Mouse (Mus musculus) midbrain, embryonic 15.5 days (tissue): ENCODE results near the gene Ehd4. TPM values are rescaled to one million over a fixed set of nuclear protein-coding genes. Genes with fewer than 3 reads are reported as not detected.

Experiments used
- ATAC-seq: fragments of 200-750 bp; cut with Nextera tagmentation; replicated peaks from 2 replicates; pipeline ENCODE4 v1.8.0; 2017; ENCODE audit warnings: moderate TSS enrichment
- H3K27ac ChIP-seq: fragments of 300-500 bp; sonication (generic); 2 replicates; pipeline ENCODE4 v1.5.1; 2015; ENCODE audit warnings: mild to moderate bottlenecking, inconsistent platforms
- H3K27me3 ChIP-seq: fragments of 300-500 bp; sonication (generic); replicated peaks from 2 replicates; pipeline ENCODE4 v1.6.1; 2015; ENCODE audit warnings: inconsistent platforms
- H3K36me3 ChIP-seq: fragments of 300-500 bp; sonication (generic); replicated peaks from 2 replicates; pipeline ENCODE4 v1.6.1; 2015; ENCODE audit warnings: inconsistent platforms
- H3K4me1 ChIP-seq: fragments of 300-500 bp; sonication (generic); 2 replicates; pipeline ENCODE4 v1.6.1; 2015; ENCODE audit warnings: inconsistent platforms
- H3K4me2 ChIP-seq: fragments of 300-500 bp; sonication (generic); 2 replicates; pipeline ENCODE4 v1.6.1; 2015; ENCODE audit warnings: inconsistent platforms, mild to moderate bottlenecking, moderate library complexity
- H3K4me3 ChIP-seq: fragments of 300-500 bp; sonication (generic); 2 replicates; pipeline ENCODE4 v1.5.1; 2015; ENCODE audit warnings: mild to moderate bottlenecking, inconsistent platforms
- H3K9ac ChIP-seq: fragments of 300-500 bp; sonication (generic); 2 replicates; pipeline ENCODE4 v1.6.1; 2015; ENCODE audit warnings: mild to moderate bottlenecking, inconsistent platforms
- H3K9me3 ChIP-seq: fragments of 300-500 bp; sonication (generic); 2 replicates; pipeline ENCODE4 v1.6.1; 2016; ENCODE audit warnings: inconsistent platforms
- WGBS: fragments of 180-500 bp; shearing (Covaris S2); methylation state at CpG from one replicate; pipeline ENCODE4 v1.1.7; 2015; ENCODE audit warnings: mixed read lengths; 5-methylcytosine and 5-hydroxymethylcytosine counted together
- polyA plus RNA-seq: library from polyadenylated mRNA; unstranded; fragments of >200 nt; fragmentation: Nextera tagmentation; extraction: Ambion mirVana; gene quantifications from 2 replicates; pipeline ENCODE4 v1.2.1, GENCODE M21; 2015

Gene Ehd4
- polyA plus RNA-seq, 1 experiment from 2014 or later, result 17.9 TPM

DNA sequence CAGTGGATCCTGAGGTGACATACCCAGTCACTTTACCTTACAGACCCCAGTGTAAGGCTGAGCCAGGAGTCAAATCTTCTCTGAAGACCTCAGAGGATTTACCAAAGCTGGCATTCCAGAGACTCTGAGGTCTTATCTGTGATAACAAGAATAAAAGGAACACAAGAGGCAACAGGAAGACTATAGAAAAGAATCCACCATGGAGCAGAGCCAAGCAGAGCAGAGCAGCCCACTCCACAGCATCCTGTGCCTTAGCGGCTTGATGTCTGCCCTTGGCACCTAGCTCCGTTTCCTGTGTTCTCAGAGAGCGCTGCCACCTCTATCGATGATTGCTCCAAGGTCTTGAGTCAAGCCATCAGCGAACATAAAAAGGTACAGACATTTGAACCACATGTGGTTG is 14.1 kb downstream of the Ehd4 start:
- Histone ChIP-seq H3K9ac (no peak overlapping the region), H3K27ac (no peak overlapping the region), H3K36me3 (no peaks in the 10 kb centered on the region), H3K4me3 (no peak overlapping the region), H3K4me2 (no peak overlapping the region), H3K4me1 (no peaks in the 10 kb centered on the region), H3K9me3 (no peaks in the 10 kb centered on the region), H3K27me3 (no peaks in the 10 kb centered on the region)
- WGBS, result 86% methylated on average over 5 of the region's 5 CpGs
- no peak for ATAC-seq

DNA sequence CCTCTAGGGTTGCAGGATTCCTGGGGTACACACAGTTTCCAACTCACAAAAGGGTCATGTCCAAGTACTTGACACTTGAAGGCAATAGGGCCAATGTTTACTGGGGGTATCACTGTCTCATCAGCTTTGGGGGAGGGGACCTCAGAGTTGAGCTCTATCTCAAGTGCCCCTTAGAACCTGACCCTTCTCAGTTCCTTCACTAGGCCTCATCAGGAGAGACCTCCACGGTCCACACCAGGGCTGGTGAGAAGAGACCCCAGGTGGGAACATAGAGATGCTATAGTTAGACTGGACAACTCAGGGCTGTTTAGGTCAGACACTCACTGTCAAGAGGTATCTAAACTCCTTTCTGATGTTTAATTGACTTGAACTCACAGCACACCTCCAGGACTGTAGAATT is 15.3 kb downstream of the Ehd4 start:
- no peak overlapping the region for H3K4me2 ChIP-seq
- no peak overlapping the region for H3K9ac ChIP-seq
- H3K27ac ChIP-seq, result no peak overlapping the region
- no peak for ATAC-seq
- no peaks in the 10 kb centered on the region for H3K27me3 ChIP-seq
- H3K9me3 ChIP-seq, result no peaks in the 10 kb centered on the region
- H3K4me1 ChIP-seq, result no peaks in the 10 kb centered on the region
- H3K4me3 ChIP-seq, result no peak overlapping the region
- H3K36me3 ChIP-seq, result no peaks in the 10 kb centered on the region
- 86% methylated on average over 1 of the region's 1 CpGs for WGBS

DNA sequence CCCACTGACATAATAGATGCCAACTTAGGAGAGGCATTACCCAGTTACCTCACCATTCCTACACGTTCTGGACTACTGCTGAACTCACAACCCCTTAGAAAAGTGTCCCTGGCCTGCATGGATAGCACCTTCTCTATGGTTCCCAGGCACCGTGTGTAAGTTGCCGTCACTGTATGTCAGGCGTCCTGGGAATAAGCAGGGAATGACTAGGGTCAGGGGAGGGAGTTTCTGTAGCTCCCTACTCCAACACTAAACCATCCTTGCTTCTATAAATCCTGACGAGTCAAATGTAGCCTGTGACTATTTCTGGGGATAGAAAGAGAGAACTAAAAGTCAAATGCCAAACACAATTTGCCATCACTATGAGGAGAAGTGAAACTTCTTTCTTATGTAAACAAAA is 17.1 kb downstream of the Ehd4 start:
- Histone ChIP-seq H3K36me3 (no peaks in the 10 kb centered on the region), H3K4me3 (no peak overlapping the region)
- 79% methylated on average over 5 of the region's 5 CpGs for WGBS

DNA sequence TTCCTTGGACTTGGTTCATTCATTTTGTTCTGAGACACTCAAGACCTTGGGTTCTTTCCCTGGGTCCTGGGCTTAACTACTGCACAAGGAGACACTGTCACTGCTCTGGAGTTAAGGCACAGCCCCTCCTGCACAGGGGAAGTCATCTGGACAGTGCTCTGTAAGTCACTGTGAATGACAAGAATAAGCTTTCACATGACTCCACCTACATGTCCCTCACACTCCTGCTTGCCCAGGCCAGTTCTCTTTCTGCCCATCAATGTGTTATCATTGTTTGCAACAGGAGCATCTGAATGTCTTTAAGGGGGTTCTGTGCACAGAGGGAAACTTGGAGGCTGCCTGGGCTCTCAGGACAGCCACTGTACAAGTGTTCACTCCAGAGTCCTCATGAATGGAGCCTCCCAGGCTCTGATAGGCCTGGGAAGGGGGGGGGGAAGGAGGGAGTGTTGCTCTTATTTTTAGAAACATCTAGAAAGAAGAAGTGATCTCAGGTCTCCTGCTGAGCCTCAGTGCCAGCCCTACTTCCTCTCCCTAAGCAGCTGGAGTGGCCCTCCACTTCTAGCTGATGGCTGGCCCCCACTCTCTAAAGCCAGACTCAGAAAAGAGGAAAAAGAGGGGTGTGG is 19.8 kb downstream of the Ehd4 start:
- no peak overlapping the region for H3K9ac ChIP-seq
- no peak overlapping the region for H3K27ac ChIP-seq
- no peak for ATAC-seq

More for the DNA sequence above, 17.1 kb downstream of the Ehd4 start:
- no peak overlapping the region for H3K9ac ChIP-seq
- no peaks in the 10 kb centered on the region for H3K9me3 ChIP-seq
- no peak overlapping the region for H3K4me2 ChIP-seq
- H3K4me1 ChIP-seq, result no peaks in the 10 kb centered on the region
- H3K27ac ChIP-seq, result no peak overlapping the region
- no peaks in the 10 kb centered on the region for H3K27me3 ChIP-seq
- ATAC-seq, result no peak

DNA sequence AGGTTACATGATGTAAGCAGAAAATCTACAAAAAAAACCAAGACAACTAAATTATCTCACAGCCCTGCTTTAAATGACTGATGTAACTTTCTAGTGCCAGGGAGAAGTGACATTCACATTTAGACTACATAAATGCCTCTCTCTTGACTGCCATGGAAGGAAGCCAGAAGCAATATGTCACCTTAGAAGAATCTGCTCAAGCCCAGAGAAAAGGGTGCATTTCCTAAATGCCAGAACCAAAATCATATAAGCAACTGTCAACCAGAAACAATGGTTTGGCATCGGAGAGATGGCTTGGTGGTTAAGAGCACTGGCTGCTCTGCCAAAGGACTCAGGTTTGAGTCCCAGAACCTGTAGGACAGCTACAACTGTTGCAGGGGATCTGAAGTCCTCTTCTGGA is 22.5 kb downstream of the Ehd4 start:
- 91% methylated on average over 1 of the region's 1 CpGs for WGBS
- Histone ChIP-seq H3K4me2 (no peak overlapping the region), H3K9ac (no peak overlapping the region), H3K4me1 (no peaks in the 10 kb centered on the region), H3K27me3 (no peaks in the 10 kb centered on the region), H3K4me3 (no peak overlapping the region), H3K9me3 (no peaks in the 10 kb centered on the region), H3K27ac (no peak overlapping the region), H3K36me3 (no peaks in the 10 kb centered on the region)
- no peak for ATAC-seq

More for the DNA sequence above, 19.8 kb downstream of the Ehd4 start:
- Histone ChIP-seq H3K36me3 (no peaks in the 10 kb centered on the region), H3K4me1 (no peaks in the 10 kb centered on the region), H3K9me3 (no peaks in the 10 kb centered on the region), H3K27me3 (no peaks in the 10 kb centered on the region), H3K4me2 (no peak overlapping the region), H3K4me3 (no peak overlapping the region)

DNA sequence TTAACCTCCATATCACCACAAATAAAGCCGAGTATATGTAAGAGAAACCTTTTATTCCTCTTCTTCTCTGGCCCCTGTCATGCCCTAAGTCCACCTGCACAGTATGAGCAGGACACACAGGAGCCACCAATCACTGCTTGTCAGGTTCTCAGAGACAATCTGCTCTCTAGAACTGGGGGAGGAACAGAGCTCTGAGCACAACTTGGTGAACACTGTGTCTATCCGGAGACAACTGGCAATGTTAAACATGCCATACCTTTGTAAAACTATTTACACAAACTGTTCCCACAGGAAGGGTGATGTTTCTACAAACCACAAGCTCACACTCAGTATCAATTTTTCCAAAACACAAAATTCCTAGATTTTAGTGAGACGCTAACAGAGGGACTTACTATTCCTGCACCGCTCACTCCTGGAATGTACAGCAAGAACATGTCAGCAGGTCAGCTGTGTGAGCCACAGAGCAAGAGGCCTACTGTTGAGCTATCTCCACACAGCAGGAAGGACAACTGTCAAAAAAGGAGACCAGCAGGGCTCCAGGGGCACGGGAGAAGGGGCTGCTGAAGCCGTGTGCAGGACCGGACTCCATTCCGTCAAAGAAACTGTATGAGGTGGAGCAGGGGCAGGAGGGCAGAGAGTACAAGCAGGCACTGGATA is 25.0 kb downstream of the Ehd4 start:
- H3K27me3 ChIP-seq, result no peaks in the 10 kb centered on the region
- H3K9me3 ChIP-seq, result no peaks in the 10 kb centered on the region
- H3K27ac ChIP-seq, result no peak overlapping the region
- no peak overlapping the region for H3K4me3 ChIP-seq
- H3K4me2 ChIP-seq, result no peak overlapping the region
- WGBS, result 76% methylated on average over 8 of the region's 8 CpGs
- H3K36me3 ChIP-seq, result no peaks in the 10 kb centered on the region
- no peaks in the 10 kb centered on the region for H3K4me1 ChIP-seq
- no peak for ATAC-seq
- H3K9ac ChIP-seq, result no peak overlapping the region

DNA sequence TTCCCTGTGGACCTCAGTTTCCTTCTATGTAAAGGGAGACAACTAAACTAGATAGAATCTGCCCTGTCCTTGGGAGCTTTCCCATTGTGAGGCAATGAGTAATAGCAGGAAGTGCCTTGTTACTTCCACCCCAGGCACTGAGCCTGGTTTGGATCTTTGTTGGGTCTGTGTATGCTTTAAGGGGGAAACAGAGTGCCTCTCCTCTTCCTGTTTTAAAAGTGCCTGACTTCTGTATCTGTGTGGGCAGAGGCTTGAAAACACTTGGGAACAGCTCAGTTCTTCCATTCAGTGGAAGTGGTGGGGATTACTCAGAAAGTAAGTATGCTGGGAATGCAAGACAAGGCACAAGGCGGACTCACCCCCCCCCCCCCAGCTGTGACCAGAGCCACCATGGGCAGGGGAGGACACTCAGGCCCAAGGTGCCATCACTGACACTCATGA is 25.8 kb downstream of the Ehd4 start:
- H3K9me3 ChIP-seq, result no peaks in the 10 kb centered on the region
- H3K27ac ChIP-seq, result no peak overlapping the region
- WGBS, result 83% methylated on average over 1 of the region's 1 CpGs
- H3K4me2 ChIP-seq, result no peak overlapping the region
- no peak overlapping the region for H3K4me3 ChIP-seq
- no peak for ATAC-seq
- H3K27me3 ChIP-seq, result no peaks in the 10 kb centered on the region
- no peaks in the 10 kb centered on the region for H3K4me1 ChIP-seq
- no peaks in the 10 kb centered on the region for H3K36me3 ChIP-seq
- no peak overlapping the region for H3K9ac ChIP-seq

DNA sequence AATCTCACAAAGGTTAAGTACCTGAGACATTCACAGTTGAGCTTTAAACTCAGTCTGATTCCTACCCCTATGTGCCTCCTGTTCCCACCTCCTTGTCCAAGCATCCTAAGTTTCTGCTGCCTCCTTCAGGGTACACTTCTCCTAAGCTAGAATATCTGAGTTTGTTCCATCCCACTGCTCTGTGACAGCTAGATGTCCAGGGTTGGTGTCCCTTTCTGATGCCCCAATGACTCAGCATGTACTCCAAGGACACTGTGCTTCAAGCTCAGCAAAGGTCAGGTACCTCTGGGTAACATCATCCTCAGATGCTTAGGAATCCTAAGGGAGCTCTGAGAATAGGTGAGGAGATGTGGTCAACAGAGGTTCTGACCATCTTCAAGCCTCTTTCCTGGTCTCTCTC is 26.4 kb downstream of the Ehd4 start:
- no peak for ATAC-seq
- no peaks in the 10 kb centered on the region for H3K9me3 ChIP-seq
- H3K4me1 ChIP-seq, result no peaks in the 10 kb centered on the region
- no peak overlapping the region for H3K27ac ChIP-seq
- H3K9ac ChIP-seq, result no peak overlapping the region
- no peaks in the 10 kb centered on the region for H3K27me3 ChIP-seq
- no peak overlapping the region for H3K4me2 ChIP-seq
- no peaks in the 10 kb centered on the region for H3K36me3 ChIP-seq
- H3K4me3 ChIP-seq, result no peak overlapping the region

DNA sequence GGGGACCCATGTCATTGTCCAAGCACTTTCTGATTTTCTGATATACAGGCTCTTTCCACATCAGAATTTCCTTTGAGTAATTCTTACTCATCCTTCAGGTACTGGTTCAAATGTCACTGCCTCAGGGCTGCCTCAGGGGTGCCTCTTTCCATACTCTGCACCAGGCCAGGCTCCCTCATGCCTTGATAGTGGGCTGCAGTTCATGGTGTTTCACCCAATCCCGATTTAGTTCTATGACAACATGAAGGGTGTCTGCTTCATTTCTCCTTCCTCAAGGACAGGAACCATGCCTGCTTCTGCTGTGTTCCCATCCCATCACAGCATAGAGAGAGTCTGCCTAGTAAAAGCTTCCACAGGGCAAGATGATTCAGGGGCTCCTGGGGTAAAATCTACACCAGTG is 27.5 kb downstream of the Ehd4 start:
- Histone ChIP-seq H3K4me1 (no peaks in the 10 kb centered on the region), H3K27ac (no peak overlapping the region), H3K4me3 (no peak overlapping the region), H3K36me3 (no peaks in the 10 kb centered on the region), H3K9me3 (no peaks in the 10 kb centered on the region), H3K4me2 (no peak overlapping the region), H3K9ac (no peak overlapping the region), H3K27me3 (no peaks in the 10 kb centered on the region)
- whole genome bisulfite sequencing, result 81% methylated on average over 1 of the region's 1 CpGs
- no peak for ATAC-seq

DNA sequence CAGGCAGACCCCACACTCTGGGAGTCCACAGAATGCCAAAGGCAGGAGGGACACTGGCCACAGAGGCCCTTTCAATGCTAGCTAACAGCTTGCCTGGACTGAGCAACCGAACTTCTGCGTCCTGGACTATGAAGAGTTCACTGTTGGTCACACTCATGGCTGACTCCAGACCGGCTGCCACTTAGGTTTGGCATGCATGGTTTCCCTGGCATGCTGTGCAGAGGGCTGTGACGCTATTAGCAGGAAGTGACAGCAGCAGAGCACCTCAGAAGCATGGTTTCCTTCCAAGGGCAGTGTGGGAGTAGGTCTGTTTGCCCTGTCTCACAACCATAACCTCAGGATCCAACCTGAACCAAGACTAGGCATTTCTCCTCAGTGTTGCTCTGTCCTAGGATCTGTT is 28.0 kb downstream of the Ehd4 start:
- no peaks in the 10 kb centered on the region for H3K27me3 ChIP-seq
- H3K4me3 ChIP-seq, result no peak overlapping the region
- no peaks in the 10 kb centered on the region for H3K36me3 ChIP-seq
- no peak overlapping the region for H3K4me2 ChIP-seq
- no peaks in the 10 kb centered on the region for H3K9me3 ChIP-seq
- H3K9ac ChIP-seq, result no peak overlapping the region
- WGBS, result 91% methylated on average over 4 of the region's 4 CpGs
- ATAC-seq, result no peak
- H3K27ac ChIP-seq, result no peak overlapping the region
- no peaks in the 10 kb centered on the region for H3K4me1 ChIP-seq

DNA sequence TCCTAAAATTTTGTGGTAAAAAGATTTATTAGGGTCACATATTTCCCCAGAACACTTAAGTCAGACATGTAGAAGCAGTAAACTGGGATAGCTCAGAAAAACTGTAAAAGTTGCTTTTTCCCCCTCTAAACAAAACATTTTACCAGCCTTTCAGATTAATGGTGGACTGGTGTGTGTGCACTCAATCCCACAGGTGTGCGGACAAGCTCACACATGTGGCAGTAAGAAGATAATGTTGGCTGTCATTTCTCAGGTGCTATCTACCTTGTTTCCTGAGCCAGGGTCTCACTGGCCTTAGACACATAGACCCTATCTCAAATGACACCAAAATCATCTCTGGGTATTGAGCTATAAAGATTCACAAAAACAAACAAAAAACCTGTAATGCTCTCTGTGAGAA is 28.9 kb downstream of the Ehd4 start:
- WGBS, result 100% methylated on average over 1 of the region's 1 CpGs
- no peak for ATAC-seq
- Histone ChIP-seq H3K4me3 (no peak overlapping the region), H3K27me3 (no peaks in the 10 kb centered on the region), H3K9ac (no peak overlapping the region), H3K9me3 (no peaks in the 10 kb centered on the region), H3K36me3 (no peaks in the 10 kb centered on the region), H3K4me1 (no peaks in the 10 kb centered on the region), H3K27ac (no peak overlapping the region), H3K4me2 (no peak overlapping the region)

DNA sequence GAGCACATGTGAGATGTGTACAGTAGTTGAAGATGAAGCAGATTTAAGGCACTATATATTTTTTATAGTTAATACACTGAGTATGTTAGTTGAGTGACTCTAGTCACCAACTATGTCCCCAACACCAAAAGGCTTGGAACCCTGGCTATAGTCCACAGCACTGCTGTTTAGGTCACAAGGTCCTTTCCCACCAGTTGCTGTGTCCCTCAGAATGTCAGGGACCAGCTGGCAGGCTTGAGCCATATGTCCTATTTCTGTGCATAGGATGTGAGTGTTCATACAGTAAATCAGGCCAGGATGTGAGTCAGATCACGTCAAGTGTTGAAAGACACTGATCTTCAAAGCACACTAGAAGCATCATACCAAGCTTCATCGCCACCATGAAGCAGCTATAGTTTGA is 29.5 kb downstream of the Ehd4 start:
- WGBS, result 89% methylated on average over 2 of the region's 2 CpGs

DNA sequence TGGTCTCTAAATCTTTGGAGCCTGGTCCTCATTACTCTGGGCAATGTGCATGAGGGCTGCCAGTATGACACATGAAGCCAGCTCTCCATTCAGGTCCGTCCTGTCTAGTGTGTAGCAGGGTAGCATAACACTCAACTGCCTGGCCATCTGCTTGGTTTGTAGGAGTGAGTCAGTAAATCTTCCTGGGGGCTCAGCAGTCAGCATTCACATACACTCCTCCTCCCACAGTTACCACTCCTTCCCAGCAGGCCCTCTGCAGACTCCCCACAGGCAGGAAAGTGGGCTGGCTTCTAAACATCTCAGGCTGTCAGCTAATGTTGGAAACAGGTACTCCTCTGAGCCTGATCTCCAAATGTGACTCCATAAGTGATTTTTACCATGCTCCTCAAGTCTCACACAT is 30.3 kb downstream of the Ehd4 start:
- Histone ChIP-seq H3K4me3 (no peak overlapping the region), H3K27ac (no peak overlapping the region), H3K4me1 (no peaks in the 10 kb centered on the region), H3K36me3 (no peaks in the 10 kb centered on the region), H3K9ac (no peak overlapping the region), H3K4me2 (no peak overlapping the region), H3K27me3 (no peaks in the 10 kb centered on the region), H3K9me3 (no peaks in the 10 kb centered on the region)
- WGBS, result 50% methylated on average over 1 of the region's 1 CpGs
- no peak for ATAC-seq

More for the DNA sequence above, 29.5 kb downstream of the Ehd4 start:
- H3K27me3 ChIP-seq, result no peaks in the 10 kb centered on the region
- no peaks in the 10 kb centered on the region for H3K4me1 ChIP-seq
- H3K4me3 ChIP-seq, result no peak overlapping the region
- H3K27ac ChIP-seq, result no peak overlapping the region
- no peaks in the 10 kb centered on the region for H3K36me3 ChIP-seq
- H3K9me3 ChIP-seq, result no peaks in the 10 kb centered on the region
- ATAC-seq, result no peak
- H3K9ac ChIP-seq, result no peak overlapping the region
- H3K4me2 ChIP-seq, result no peak overlapping the region
